Mouse (Mus musculus) lung, postnatal 0 days (tissue): ENCODE results near the gene Stag1.

Experiments
- CTCF ChIP-seq: IDR thresholded peaks from 2 replicates; pipeline ENCODE4 v1.5.1; 2016; ENCODE audit warnings: antibody characterized with exemption, mild to moderate bottlenecking
- EP300 ChIP-seq: IDR thresholded peaks from 2 replicates; pipeline ENCODE4 v1.6.1; 2016; ENCODE audit warnings: antibody characterized with exemption, mild to moderate bottlenecking, control low read depth

DNA sequence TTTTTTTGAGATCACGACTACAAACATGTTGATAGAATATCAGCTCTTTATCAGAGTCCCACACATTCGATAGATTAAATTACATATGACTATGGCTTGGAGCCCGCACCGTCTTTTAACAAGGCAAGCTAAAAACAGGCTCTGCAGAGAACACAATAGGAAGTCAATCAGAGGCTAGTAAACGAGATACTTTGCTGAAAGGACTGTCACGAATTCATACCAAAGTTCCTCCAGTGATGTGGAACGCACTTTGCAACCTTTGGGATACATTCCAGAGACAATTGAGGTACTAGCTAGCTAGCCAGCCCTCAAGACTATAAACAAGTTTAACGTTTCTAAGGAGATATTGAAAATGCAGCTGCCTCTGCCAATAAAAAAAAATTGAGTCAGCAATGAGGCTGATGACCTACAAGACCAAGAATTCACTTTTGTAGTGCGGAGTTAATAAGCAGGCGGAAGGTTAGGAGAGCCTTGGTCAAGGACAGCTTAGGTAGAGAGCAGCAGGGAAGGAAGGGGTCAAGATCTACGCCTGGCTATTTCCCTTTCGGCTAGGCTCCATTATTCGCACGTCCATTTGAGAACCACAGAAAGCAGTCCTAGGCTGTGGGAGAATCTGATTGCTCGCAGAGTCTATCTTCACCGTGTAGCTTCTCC lies 44.7 kb downstream of the Stag1 start:
- no peak for TF ChIP-seq CTCF
- TF ChIP-seq EP300, result 0 out of 2 replicates have a peak, but pooled peaks have one; percentile 1
